Mouse (Mus musculus) megakaryocyte, embryonic 14.5 days (primary cell): ENCODE results near the gene Disc1.

Experiments
- FLI1 ChIP-seq: IDR thresholded peaks from 2 replicates; pipeline ENCODE4 v1.6.1; 2012; ENCODE audit warnings: low read length, inconsistent platforms, mixed read lengths
- GATA1 ChIP-seq: IDR thresholded peaks from 3 replicates; pipeline ENCODE4 v1.6.1; 2012; ENCODE audit warnings: mixed read lengths, low read length, inconsistent platforms, borderline replicate concordance

- TF ChIP-seq GATA1 (no peak), FLI1 (no peak)
Observed at GRCm38 (mm10) chr8:125090889-125091740, 37.1 kb downstream of the Disc1 start.
